Mouse (Mus musculus) forebrain, embryonic 14.5 days (tissue): ENCODE measurements around the gene Gm17655. TPM values are rescaled to one million over a fixed set of nuclear protein-coding genes. Genes with fewer than 3 reads are reported as not detected.
"Not testable (repeated sequence)": the region's sequence is repeated elsewhere in the genome, so short reads cannot be mapped to it uniquely, and the experiment has no call there.

Source experiments
- ATAC-seq: fragments of 200-750 bp; cut with Nextera tagmentation; 2 replicates; pipeline ENCODE4 v1.8.0; 2017; ENCODE audit warnings: mild to moderate bottlenecking, moderate library complexity
- DNase-seq: peaks from one replicate; pipeline ENCODE4 v3.0.0-alpha.2; 2015; ENCODE audit warnings: low spot score
- H3K27ac ChIP-seq: fragments of 300-500 bp; sonication (generic); 2 replicates; pipeline ENCODE4 v1.5.1; 2014; ENCODE audit warnings: low read depth, mild to moderate bottlenecking, control low read depth, low read length, moderate library complexity
- H3K27me3 ChIP-seq: fragments of 300-500 bp; sonication (generic); replicated peaks from 2 replicates; pipeline ENCODE4 v1.6.1; 2014; ENCODE audit warnings: low read length, control low read depth, mixed read lengths; ENCODE audit not compliant: control insufficient read depth, insufficient read depth
- H3K36me3 ChIP-seq: fragments of 300-500 bp; sonication (generic); 2 replicates; pipeline ENCODE4 v1.6.1; 2014; ENCODE audit warnings: low read length, control low read depth; ENCODE audit not compliant: control insufficient read depth, insufficient read depth
- H3K4me1 ChIP-seq: fragments of 300-500 bp; sonication (generic); 2 replicates; pipeline ENCODE4 v1.6.1; 2014; ENCODE audit warnings: antibody characterized with exemption, low read length, control low read depth; ENCODE audit not compliant: control insufficient read depth, insufficient read depth
- H3K4me2 ChIP-seq: fragments of 300-500 bp; sonication (generic); 2 replicates; pipeline ENCODE4 v1.6.1; 2014; ENCODE audit warnings: mild to moderate bottlenecking, control low read depth, low read length
- H3K4me3 ChIP-seq: fragments of 300-500 bp; sonication (generic); 2 replicates; pipeline ENCODE4 v1.5.1; 2014; ENCODE audit warnings: low read depth, low read length, control low read depth
- H3K9ac ChIP-seq: fragments of 300-500 bp; sonication (generic); 2 replicates; pipeline ENCODE4 v1.6.1; 2014; ENCODE audit warnings: mild to moderate bottlenecking, low read length, control low read depth, moderate library complexity
- H3K9me3 ChIP-seq: fragments of 300-500 bp; sonication (generic); replicated peaks from 2 replicates; pipeline ENCODE4 v1.6.1; 2016; ENCODE audit warnings: low read length, control low read depth, mixed read lengths; ENCODE audit not compliant: control insufficient read depth
- WGBS: fragments of 180-500 bp; shearing (Covaris S2); extraction: QIAGEN DNeasy Blood & Tissue Kit; methylation state at CpG from one replicate; pipeline ENCODE4 v1.1.7; 2014; 5-methylcytosine and 5-hydroxymethylcytosine counted together
- polyA plus RNA-seq: library from polyadenylated mRNA; unstranded; fragments of >200 nt; fragmentation: Nextera tagmentation; extraction: Ambion mirVana; gene quantifications from 2 replicates; pipeline ENCODE4 v1.2.1, GENCODE M21; 2014

Gene Gm17655
- polyA plus RNA-seq, 1 experiment from 2014 or later, result 5.0 TPM

DNA sequence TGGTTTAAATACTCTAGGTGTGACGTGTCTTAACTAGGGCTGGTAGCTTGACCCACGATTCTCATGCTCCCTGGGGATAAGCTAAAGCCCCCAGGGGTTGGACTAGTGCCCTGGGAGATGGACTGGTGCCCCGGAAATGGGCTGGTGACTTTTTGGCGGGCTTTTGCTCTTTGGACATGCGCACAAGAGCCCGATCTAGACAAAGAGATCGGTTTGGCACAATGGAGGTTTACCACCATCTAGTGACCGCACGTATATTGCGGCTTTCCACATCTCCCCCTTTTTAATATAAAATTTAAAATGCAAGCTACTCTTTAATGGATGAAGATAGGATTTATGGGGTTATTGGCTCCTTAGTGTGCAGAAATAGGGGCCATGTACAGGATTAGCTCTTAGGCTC, 56.5 kb downstream of the Gm17655 start:
- H3K9me3 ChIP-seq, ATAC-seq, H3K27me3 ChIP-seq, H3K9ac ChIP-seq, H3K4me2 ChIP-seq, H3K27ac ChIP-seq, H3K4me3 ChIP-seq, H3K4me1 ChIP-seq, DNase-seq, H3K36me3 ChIP-seq: not testable (repeated sequence)
- WGBS, result 85% methylated on average over 10 of the region's 10 CpGs

Other genes starting within 250 kb of the Gm17655 start
- gene Gm15446, start 149.1 kb downstream of the Gm17655 start, polyA plus RNA-seq, result 0.33 and 0.43 TPM in 2 replicates
- gene Zfp932, start 76.0 kb downstream of the Gm17655 start, polyA plus RNA-seq, result 23.5 and 24.4 TPM in 2 replicates
- 0.51 and 0.57 TPM in 2 replicates for gene Gm35315, start 21.9 kb upstream of the Gm17655 start, polyA plus RNA-seq
- gene Plcxd1, start 27.5 kb upstream of the Gm17655 start, polyA plus RNA-seq, result 0.69 and 1.1 TPM in 2 replicates
- 46.5 TPM in 2 replicates for gene Gtpbp6, start 35.7 kb upstream of the Gm17655 start, polyA plus RNA-seq
- gene Zfp605, start 37.6 kb upstream of the Gm17655 start, polyA plus RNA-seq, result 15.1 and 16.9 TPM in 2 replicates
- gene Chfr, start 63.3 kb upstream of the Gm17655 start, polyA plus RNA-seq, result 82.1 and 82.9 TPM in 2 replicates
- gene Golga3, start 104.2 kb upstream of the Gm17655 start, polyA plus RNA-seq, result 20.0 and 29.1 TPM in 2 replicates
- gene Ankle2, start 158.5 kb upstream of the Gm17655 start, polyA plus RNA-seq, result 21.9 and 32.5 TPM in 2 replicates
- gene Pgam5, start 197.4 kb upstream of the Gm17655 start, polyA plus RNA-seq, result 102 and 108 TPM in 2 replicates
- gene Pxmp2, start 213.7 kb upstream of the Gm17655 start, polyA plus RNA-seq, result 6.1 and 8.3 TPM in 2 replicates
- 12.2 and 15.1 TPM in 2 replicates for gene Pole, start 213.8 kb upstream of the Gm17655 start, polyA plus RNA-seq